Mouse (Mus musculus): ENCODE measurements around the gene Sorl1.

DNA sequence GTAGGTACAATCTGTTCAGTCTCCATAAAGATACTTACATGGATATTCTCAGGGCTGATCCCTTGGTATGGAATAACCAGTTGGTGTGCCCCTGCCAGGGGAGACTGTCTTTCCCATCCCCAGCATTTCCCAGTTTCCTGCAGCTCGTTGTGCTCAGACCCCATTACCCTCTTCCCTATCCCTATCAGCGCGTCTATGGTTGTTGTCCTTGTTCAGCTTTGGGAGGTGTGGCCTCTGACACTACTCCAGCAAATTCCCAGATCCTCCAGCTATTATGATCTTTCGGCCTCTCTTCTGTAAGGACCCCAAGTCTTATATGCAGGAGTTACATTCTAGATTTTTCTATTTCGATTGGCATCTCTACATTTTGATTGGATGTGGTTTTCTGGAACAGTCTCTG, 35.3 kb upstream of the Sorl1 start:
- TF ChIP-seq CTCF (conservative IDR thresholded peaks at IDR 0.05; ENCODE audit: insufficient read depth, insufficient read length, low read depth, low read length), result no peak
- TF ChIP-seq POLR2A (IDR thresholded peaks at IDR 0.05; ENCODE audit: low read depth, low read length), result no peak

Measured in kidney, adult 2 months (tissue).